Mouse (Mus musculus) forebrain, embryonic 13.5 days (tissue): ENCODE data around the gene Dusp15. TPM values are rescaled to one million over a fixed set of nuclear protein-coding genes. Genes with fewer than 3 reads are reported as not detected.

Experiments
- ATAC-seq: fragments of 200-750 bp; cut with Nextera tagmentation; 2 replicates; pipeline ENCODE4 v1.8.0; 2017
- H3K27ac ChIP-seq: fragments of 300-500 bp; sonication (generic); 2 replicates; pipeline ENCODE4 v1.5.1; 2015; ENCODE audit warnings: inconsistent platforms, mild to moderate bottlenecking, moderate library complexity
- H3K27me3 ChIP-seq: fragments of 300-500 bp; sonication (generic); 2 replicates; pipeline ENCODE4 v1.6.1; 2015; ENCODE audit warnings: mild to moderate bottlenecking, inconsistent platforms
- H3K36me3 ChIP-seq: fragments of 300-500 bp; sonication (generic); 2 replicates; pipeline ENCODE4 v1.6.1; 2015; ENCODE audit warnings: mild to moderate bottlenecking, inconsistent platforms; ENCODE audit not compliant: poor library complexity, severe bottlenecking
- H3K4me1 ChIP-seq: fragments of 300-500 bp; sonication (generic); 2 replicates; pipeline ENCODE4 v1.6.1; 2015; ENCODE audit warnings: inconsistent platforms
- H3K4me2 ChIP-seq: fragments of 300-500 bp; sonication (generic); 2 replicates; pipeline ENCODE4 v1.6.1; 2015; ENCODE audit warnings: inconsistent platforms, mild to moderate bottlenecking, moderate library complexity
- H3K4me3 ChIP-seq: fragments of 300-500 bp; sonication (generic); 2 replicates; pipeline ENCODE4 v1.5.1; 2015; ENCODE audit warnings: mild to moderate bottlenecking, inconsistent platforms
- H3K9ac ChIP-seq: fragments of 300-500 bp; sonication (generic); 2 replicates; pipeline ENCODE4 v1.6.1; 2015; ENCODE audit warnings: mild to moderate bottlenecking, inconsistent platforms
- H3K9me3 ChIP-seq: fragments of 300-500 bp; sonication (generic); replicated peaks from 2 replicates; pipeline ENCODE4 v1.6.1; 2016; ENCODE audit warnings: inconsistent platforms
- WGBS: fragments of 180-500 bp; shearing (Covaris S2); methylation state at CpG from one replicate; pipeline ENCODE4 v1.1.7; 2015; 5-methylcytosine and 5-hydroxymethylcytosine counted together
- polyA plus RNA-seq: library from polyadenylated mRNA; unstranded; fragments of >200 nt; fragmentation: Nextera tagmentation; extraction: Ambion mirVana; gene quantifications from 2 replicates; pipeline ENCODE4 v1.2.1, GENCODE M21; 2015

The Dusp15 gene
- polyA plus RNA-seq, 1 experiment from 2014 or later, result 2.5 TPM

GRCm38 (mm10) chr2:152947098-152947497 is 4.4 kb downstream of the Dusp15 start:
- Histone ChIP-seq H3K27me3 (peaks cover 72% of the 10 kb centered on the region), H3K9ac (no peak overlapping the region), H3K4me1 (peaks cover 23% of the 10 kb centered on the region), H3K4me3 (no peak overlapping the region), H3K9me3 (no peaks in the 10 kb centered on the region), H3K36me3 (no peaks in the 10 kb centered on the region), H3K27ac (no peak overlapping the region; the same call in 1 of the 2 replicates), H3K4me2 (no peak overlapping the region)
- no peak; the same call in 1 of the 2 replicates for ATAC-seq
- 59% methylated on average over 7 of the region's 7 CpGs for WGBS

- no peak overlapping the region for H3K9ac ChIP-seq
Observed at GRCm38 (mm10) chr2:152944013-152944412, 7.5 kb downstream of the Dusp15 start.

GRCm38 (mm10) chr2:152943568-152943967 is 7.9 kb downstream of the Dusp15 start:
- no peak for ATAC-seq
- Histone ChIP-seq H3K9me3 (no peaks in the 10 kb centered on the region), H3K27me3 (peaks cover 80% of the 10 kb centered on the region), H3K36me3 (no peaks in the 10 kb centered on the region), H3K9ac (peak overlapping the region; percentile 63; the same call in 1 of the 2 replicates), H3K4me1 (peaks cover 14% of the 10 kb centered on the region), H3K4me2 (peak overlapping the region; percentile 83), H3K27ac (no peak overlapping the region), H3K4me3 (peak overlapping the region; percentile 46)
- 6% methylated on average over 8 of the region's 8 CpGs for WGBS

More at GRCm38 (mm10) chr2:152944013-152944412, 7.5 kb downstream of the Dusp15 start:
- H3K27ac ChIP-seq, result no peak overlapping the region
- H3K4me2 ChIP-seq, result no peak overlapping the region
- H3K27me3 ChIP-seq, result peaks cover 80% of the 10 kb centered on the region
- H3K9me3 ChIP-seq, result no peaks in the 10 kb centered on the region
- ATAC-seq, result no peak
- H3K4me3 ChIP-seq, result no peak overlapping the region
- H3K4me1 ChIP-seq, result peaks cover 14% of the 10 kb centered on the region
- no peaks in the 10 kb centered on the region for H3K36me3 ChIP-seq
- WGBS, result 47% methylated on average over 9 of the region's 9 CpGs

GRCm38 (mm10) chr2:152942898-152943515 is 8.5 kb downstream of the Dusp15 start:
- peak; percentile 36; the same call in 1 of the 2 replicates for ATAC-seq
- Histone ChIP-seq H3K9me3 (no peaks in the 10 kb centered on the region), H3K27me3 (peaks cover 82% of the 10 kb centered on the region), H3K27ac (no peak overlapping the region), H3K4me2 (peak overlapping the region; percentile 83), H3K4me1 (peaks cover 14% of the 10 kb centered on the region), H3K4me3 (peak overlapping the region; percentile 46), H3K36me3 (no peaks in the 10 kb centered on the region), H3K9ac (peak overlapping the region; percentile 63)
- 2% methylated on average over 45 of the region's 65 CpGs for WGBS

- peaks cover 12% of the 10 kb centered on the region for H3K4me1 ChIP-seq
- H3K27me3 ChIP-seq, result peaks cover 83% of the 10 kb centered on the region
- no peak overlapping the region for H3K4me3 ChIP-seq
- H3K4me2 ChIP-seq, result no peak overlapping the region
- H3K36me3 ChIP-seq, result no peaks in the 10 kb centered on the region
- ATAC-seq, result no peak
- H3K9me3 ChIP-seq, result no peaks in the 10 kb centered on the region
- H3K27ac ChIP-seq, result no peak overlapping the region
- H3K9ac ChIP-seq, result no peak overlapping the region
- 38% methylated on average over 7 of the region's 7 CpGs for WGBS
Observed at GRCm38 (mm10) chr2:152941776-152942175, 9.7 kb downstream of the Dusp15 start.

GRCm38 (mm10) chr2:152941106-152941505 is 10.4 kb downstream of the Dusp15 start:
- Histone ChIP-seq H3K27ac (no peak overlapping the region), H3K27me3 (peaks cover 86% of the 10 kb centered on the region)

GRCm38 (mm10) chr2:152939846-152940245 is 11.7 kb downstream of the Dusp15 start:
- H3K9ac ChIP-seq, result no peak overlapping the region
- H3K4me1 ChIP-seq, result peaks cover 12% of the 10 kb centered on the region
- no peaks in the 10 kb centered on the region for H3K36me3 ChIP-seq
- no peaks in the 10 kb centered on the region for H3K9me3 ChIP-seq
- no peak overlapping the region for H3K4me3 ChIP-seq
- ATAC-seq, result no peak
- WGBS, result 15% methylated on average over 4 of the region's 4 CpGs
- H3K27ac ChIP-seq, result no peak overlapping the region
- no peak overlapping the region for H3K4me2 ChIP-seq
- peaks cover 78% of the 10 kb centered on the region for H3K27me3 ChIP-seq

More at GRCm38 (mm10) chr2:152941106-152941505, 10.4 kb downstream of the Dusp15 start:
- Histone ChIP-seq H3K4me2 (no peak overlapping the region), H3K4me3 (no peak overlapping the region), H3K36me3 (no peaks in the 10 kb centered on the region), H3K4me1 (peaks cover 12% of the 10 kb centered on the region), H3K9me3 (no peaks in the 10 kb centered on the region), H3K9ac (no peak overlapping the region)
- ATAC-seq, result no peak
- WGBS, result 74% methylated on average over 6 of the region's 6 CpGs

GRCm38 (mm10) chr2:152933614-152934013 is 17.9 kb downstream of the Dusp15 start:
- H3K9ac ChIP-seq, result no peak overlapping the region
- no peaks in the 10 kb centered on the region for H3K4me1 ChIP-seq
- peaks cover 24% of the 10 kb centered on the region for H3K27me3 ChIP-seq
- H3K27ac ChIP-seq, result no peak overlapping the region
- WGBS, result 31% methylated on average over 5 of the region's 5 CpGs
- no peaks in the 10 kb centered on the region for H3K9me3 ChIP-seq
- H3K36me3 ChIP-seq, result no peaks in the 10 kb centered on the region
- no peak overlapping the region for H3K4me3 ChIP-seq
- H3K4me2 ChIP-seq, result no peak overlapping the region
- ATAC-seq, result no peak

GRCm38 (mm10) chr2:152933048-152933447 is 18.4 kb downstream of the Dusp15 start, which contains the start of gene Foxs1:
Gene Foxs1 (minus strand): TSS chr2:152933208.
- WGBS, result 52% methylated on average over 9 of the region's 9 CpGs
- H3K4me1 ChIP-seq, result no peaks in the 10 kb centered on the region
- no peak within 1 kb of the TSS for H3K4me3 ChIP-seq
- H3K27ac ChIP-seq, result no peak within 1 kb of the TSS
- no peaks in the 10 kb centered on the region for H3K9me3 ChIP-seq
- H3K36me3 ChIP-seq, result no peaks in the 10 kb centered on the region
- peaks cover 18% of the 10 kb centered on the region; the same call in 1 of the 2 replicates for H3K27me3 ChIP-seq
- no peak within 1 kb of the TSS for H3K4me2 ChIP-seq
- H3K9ac ChIP-seq, result no peak within 1 kb of the TSS
- no peak for ATAC-seq

GRCm38 (mm10) chr2:152931456-152932160 is 19.9 kb downstream of the Dusp15 start:
- no peak overlapping the region for H3K9ac ChIP-seq

GRCm38 (mm10) chr2:152930276-152930675 is 21.2 kb downstream of the Dusp15 start:
- Histone ChIP-seq H3K27me3 (0 out of 2 replicates have a peak, but pooled peaks cover 6% of the 10 kb centered on the region), H3K9me3 (no peaks in the 10 kb centered on the region), H3K27ac (no peak overlapping the region), H3K4me2 (no peak overlapping the region), H3K36me3 (no peaks in the 10 kb centered on the region), H3K4me1 (no peaks in the 10 kb centered on the region), H3K9ac (no peak overlapping the region), H3K4me3 (no peak overlapping the region)
- 36% methylated on average over 2 of the region's 2 CpGs for WGBS
- no peak for ATAC-seq

More at GRCm38 (mm10) chr2:152931456-152932160, 19.9 kb downstream of the Dusp15 start:
- Histone ChIP-seq H3K27me3 (peaks cover 15% of the 10 kb centered on the region; the same call in 1 of the 2 replicates), H3K4me3 (no peak overlapping the region), H3K9me3 (no peaks in the 10 kb centered on the region), H3K27ac (no peak overlapping the region), H3K4me1 (no peaks in the 10 kb centered on the region), H3K36me3 (no peaks in the 10 kb centered on the region), H3K4me2 (no peak overlapping the region)
- 78% methylated on average over 11 of the region's 12 CpGs for WGBS
- ATAC-seq, result no peak

- WGBS, result 68% methylated on average over 3 of the region's 3 CpGs
- Histone ChIP-seq H3K9ac (no peak overlapping the region), H3K9me3 (no peaks in the 10 kb centered on the region), H3K27ac (no peak overlapping the region), H3K4me1 (peaks cover 2% of the 10 kb centered on the region), H3K36me3 (no peaks in the 10 kb centered on the region), H3K27me3 (0 out of 2 replicates have a peak, but pooled peaks cover 5% of the 10 kb centered on the region), H3K4me3 (no peak overlapping the region), H3K4me2 (no peak overlapping the region)
- ATAC-seq, result no peak
Observed at GRCm38 (mm10) chr2:152928988-152929370, 22.5 kb downstream of the Dusp15 start.
